Mouse (Mus musculus) lung, postnatal 0 days (tissue): ENCODE measurements around the gene Ankrd1. TPM values are rescaled to one million over a fixed set of nuclear protein-coding genes. Genes with fewer than 3 reads are reported as not detected.
A peak's percentile ranks its signal among the peaks of the same experiment; 100 is the strongest.

Experiments
- ATAC-seq: fragments of 200-750 bp; cut with Nextera tagmentation; 2 replicates; pipeline ENCODE4 v1.8.0; 2017; ENCODE audit warnings: moderate library complexity
- DNase-seq: peaks from one replicate; pipeline ENCODE4 v3.0.0-alpha.2; 2016; ENCODE audit warnings: low spot score
- H3K27ac ChIP-seq: fragments of 300-500 bp; sonication (generic); 2 replicates; pipeline ENCODE4 v1.5.1; 2014; ENCODE audit warnings: antibody characterized with exemption, mild to moderate bottlenecking, low read length, mixed read lengths
- H3K27me3 ChIP-seq: fragments of 300-500 bp; sonication (generic); replicated peaks from 2 replicates; pipeline ENCODE4 v1.6.1; 2014; ENCODE audit warnings: low read length, mixed read lengths; ENCODE audit not compliant: insufficient read depth
- H3K36me3 ChIP-seq: fragments of 300-500 bp; sonication (generic); 2 replicates; pipeline ENCODE4 v1.6.1; 2014; ENCODE audit warnings: low read length, mixed read lengths; ENCODE audit not compliant: insufficient read depth
- H3K4me1 ChIP-seq: fragments of 300-500 bp; sonication (generic); 2 replicates; pipeline ENCODE4 v1.6.1; 2014; ENCODE audit warnings: antibody characterized with exemption, low read depth, low read length, mixed read lengths; ENCODE audit not compliant: insufficient read depth
- H3K4me2 ChIP-seq: fragments of 300-500 bp; sonication (generic); replicated peaks from 2 replicates; pipeline ENCODE4 v1.6.1; 2014; ENCODE audit warnings: low read depth, mild to moderate bottlenecking, low read length, moderate library complexity, mixed read lengths
- H3K4me3 ChIP-seq: fragments of 300-500 bp; sonication (generic); 2 replicates; pipeline ENCODE4 v1.5.1; 2014; ENCODE audit warnings: low read depth, low read length
- H3K9ac ChIP-seq: fragments of 300-500 bp; sonication (generic); replicated peaks from 2 replicates; pipeline ENCODE4 v1.6.1; 2014; ENCODE audit warnings: low read depth, mild to moderate bottlenecking
- H3K9me3 ChIP-seq: fragments of 300-500 bp; sonication (generic); 2 replicates; pipeline ENCODE4 v1.6.1; 2016; ENCODE audit warnings: low read length, mixed read lengths
- CTCF ChIP-seq: IDR thresholded peaks from 2 replicates; pipeline ENCODE4 v1.5.1; 2016; ENCODE audit warnings: antibody characterized with exemption, mild to moderate bottlenecking
- EP300 ChIP-seq: IDR thresholded peaks from 2 replicates; pipeline ENCODE4 v1.6.1; 2016; ENCODE audit warnings: antibody characterized with exemption, mild to moderate bottlenecking, control low read depth
- WGBS: fragments of 180-500 bp; shearing (Covaris S2); extraction: QIAGEN DNeasy Blood & Tissue Kit; methylation state at CpG from one replicate; pipeline ENCODE4 v1.1.7; 2014; 5-methylcytosine and 5-hydroxymethylcytosine counted together
- polyA plus RNA-seq: library from polyadenylated mRNA; unstranded; fragments of >200 nt; fragmentation: Nextera tagmentation; extraction: Ambion mirVana; gene quantifications from 2 replicates; pipeline ENCODE4 v1.2.1, GENCODE M21; 2015

Ankrd1 gene
- polyA plus RNA-seq, 1 experiment from 2014 or later = 7.4 TPM

DNA sequence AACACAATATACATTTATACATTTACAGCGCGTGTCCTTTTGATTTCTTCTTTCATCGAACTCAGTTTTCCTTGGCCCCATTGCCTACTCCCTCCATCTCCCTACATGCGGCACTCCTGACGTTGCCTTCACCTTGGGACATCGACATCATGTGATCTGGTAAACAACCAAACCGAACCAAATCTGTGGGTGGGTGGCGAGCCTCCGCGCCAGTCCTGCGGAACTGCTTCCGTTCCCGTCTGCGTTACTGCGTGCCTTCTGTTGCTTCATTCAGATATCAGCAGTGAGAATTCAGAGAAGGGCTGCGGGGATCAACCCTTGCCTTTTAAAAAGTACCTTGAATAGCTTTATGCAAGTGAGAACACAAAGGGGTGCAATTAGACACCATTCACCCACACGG lies 7.9 kb downstream of the Ankrd1 start:
- H3K4me2 ChIP-seq = no peak overlapping the region
- no peaks in the 10 kb centered on the region for H3K27me3 ChIP-seq
- no peak overlapping the region for H3K27ac ChIP-seq
- no peak for DNase-seq
- TF ChIP-seq CTCF (no peak), EP300 (no peak)
- H3K4me1 ChIP-seq = no peaks in the 10 kb centered on the region
- H3K4me3 ChIP-seq = no peak overlapping the region
- H3K36me3 ChIP-seq = no peaks in the 10 kb centered on the region
- no peak for ATAC-seq
- H3K9me3 ChIP-seq = no peaks in the 10 kb centered on the region
- no peak overlapping the region for H3K9ac ChIP-seq
- 64% methylated on average over 17 of the region's 17 CpGs for WGBS

DNA sequence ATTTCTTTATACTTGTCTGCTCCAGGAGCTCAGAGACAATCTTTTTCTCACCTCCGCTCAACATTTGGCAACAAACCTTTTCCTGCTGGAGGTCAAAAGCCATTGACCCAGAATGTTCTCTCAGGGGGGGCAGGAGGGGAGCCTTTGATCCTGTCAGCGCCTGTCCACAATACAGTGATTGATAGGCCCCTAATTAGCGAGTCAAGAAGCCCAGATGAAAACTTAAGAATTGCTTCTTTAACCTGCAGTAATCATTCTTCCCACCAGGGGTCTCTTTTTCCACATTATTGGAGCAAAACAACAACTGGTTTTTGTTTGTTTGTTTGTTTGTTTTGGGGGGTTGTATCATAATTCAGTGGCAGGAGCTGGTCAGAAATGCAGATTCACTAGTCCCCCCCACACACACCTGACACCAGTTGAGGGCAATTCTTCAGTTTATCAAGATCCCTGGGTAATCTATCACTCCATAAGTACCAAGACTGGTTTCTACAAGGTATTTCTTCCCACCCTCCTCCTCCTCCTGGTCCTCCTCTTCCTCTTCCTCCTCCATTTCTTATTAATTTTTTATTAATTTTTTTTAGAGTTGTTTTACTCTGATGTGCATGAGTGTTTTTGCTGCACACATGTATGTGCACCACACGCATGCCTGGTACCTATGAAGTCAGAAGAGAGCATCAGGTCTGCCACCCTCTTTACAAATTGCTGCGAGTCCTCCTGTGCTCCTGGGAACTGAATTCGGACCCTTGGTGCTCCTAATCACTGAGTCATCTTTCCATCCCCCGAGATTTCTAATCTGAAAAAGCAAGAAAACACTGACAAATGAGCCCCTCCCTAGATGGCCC lies 8.6 kb downstream of the Ankrd1 start:
- Histone ChIP-seq H3K4me3 (no peak overlapping the region), H3K4me1 (no peaks in the 10 kb centered on the region), H3K9me3 (no peaks in the 10 kb centered on the region), H3K36me3 (no peaks in the 10 kb centered on the region), H3K27me3 (no peaks in the 10 kb centered on the region), H3K27ac (no peak overlapping the region), H3K9ac (no peak overlapping the region), H3K4me2 (no peak overlapping the region)
- no peak for ATAC-seq
- TF ChIP-seq EP300 (no peak), CTCF (peak; percentile 71)
- peak; percentile 32 for DNase-seq
- 34% methylated on average over 7 of the region's 7 CpGs for WGBS

DNA sequence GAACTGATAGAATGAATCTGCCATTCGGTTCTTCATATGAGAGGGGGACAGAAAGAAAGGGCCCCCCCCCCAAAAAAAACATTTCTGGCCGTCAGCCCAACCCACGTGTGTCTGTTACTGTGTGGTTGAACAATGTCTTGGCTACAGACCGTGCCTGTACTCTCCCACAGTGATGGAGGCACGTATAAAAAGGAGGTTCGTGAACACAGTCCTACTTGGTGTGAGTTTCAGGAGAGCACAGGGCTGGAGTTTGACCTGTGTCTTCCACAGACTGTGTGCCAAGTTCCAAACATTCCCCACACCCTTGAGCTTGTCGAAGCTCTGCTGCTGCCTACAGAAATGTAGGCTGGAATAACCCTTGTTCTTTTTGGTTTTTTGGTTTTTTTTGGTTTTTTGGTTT lies 9.4 kb downstream of the Ankrd1 start:
- Histone ChIP-seq H3K4me2 (no peak overlapping the region), H3K36me3 (no peaks in the 10 kb centered on the region), H3K27ac (no peak overlapping the region), H3K4me3 (no peak overlapping the region), H3K4me1 (no peaks in the 10 kb centered on the region), H3K27me3 (no peaks in the 10 kb centered on the region), H3K9ac (no peak overlapping the region), H3K9me3 (no peaks in the 10 kb centered on the region)
- TF ChIP-seq CTCF (no peak), EP300 (no peak)
- DNase-seq (no peak), ATAC-seq (no peak)
- WGBS = 31% methylated on average over 7 of the region's 7 CpGs

DNA sequence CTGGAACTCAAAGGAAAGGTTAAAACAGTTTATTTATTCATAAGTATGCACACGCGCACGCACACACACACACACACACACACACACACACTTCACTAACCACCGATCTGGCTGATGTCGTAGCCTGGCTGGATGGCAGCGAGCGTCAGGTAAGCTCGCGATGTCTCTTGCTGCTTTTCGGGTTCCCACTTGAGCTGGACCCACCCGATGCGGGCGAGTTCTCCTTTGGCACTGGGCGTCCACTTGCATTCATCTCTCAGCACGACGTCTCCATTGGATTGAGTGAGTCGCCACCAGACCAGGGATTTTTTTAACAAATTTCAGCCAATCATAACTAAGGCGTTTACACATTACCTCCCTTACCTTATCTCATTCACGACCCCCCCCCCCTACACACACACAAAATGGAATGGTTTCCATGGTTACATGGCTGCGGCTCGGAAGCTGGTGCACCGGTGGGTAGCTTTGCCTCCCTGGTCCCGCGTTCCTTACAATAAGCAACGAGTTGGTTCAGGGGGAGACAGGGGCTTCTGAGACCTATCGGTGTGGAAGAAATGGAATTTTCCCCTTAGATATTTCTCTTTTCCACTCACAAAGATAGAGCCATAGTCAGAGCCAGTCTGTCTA lies 10.5 kb downstream of the Ankrd1 start:
- Histone ChIP-seq H3K27me3 (no peaks in the 10 kb centered on the region), H3K4me2 (peak overlapping the region; percentile 22; the same call in 1 of the 2 replicates), H3K4me3 (no peak overlapping the region), H3K36me3 (no peaks in the 10 kb centered on the region), H3K9me3 (no peaks in the 10 kb centered on the region), H3K9ac (no peak overlapping the region), H3K4me1 (no peaks in the 10 kb centered on the region), H3K27ac (no peak overlapping the region)
- 59% methylated on average over 26 of the region's 26 CpGs for WGBS
- peak; percentile 5 for DNase-seq
- TF ChIP-seq EP300 (no peak), CTCF (no peak)
- no peak for ATAC-seq

DNA sequence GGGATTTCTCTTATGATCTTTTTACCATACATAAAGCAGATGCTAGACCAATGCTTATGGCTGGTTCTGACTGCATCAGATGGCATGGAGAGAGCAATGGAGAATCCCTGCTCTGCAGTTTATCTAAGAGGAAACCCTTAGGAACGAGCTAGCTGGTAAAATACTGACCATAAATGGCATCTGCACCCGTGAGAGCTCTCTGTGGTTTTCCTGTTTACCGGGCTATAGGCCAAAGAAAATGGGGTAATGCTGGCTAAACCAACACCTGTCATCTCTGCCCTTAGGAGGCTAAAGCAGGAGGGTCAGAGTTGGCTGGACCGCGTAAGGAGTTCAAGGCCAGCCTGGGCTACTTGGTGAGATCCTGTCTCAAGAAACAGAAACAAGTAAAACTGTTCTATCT lies 16.0 kb downstream of the Ankrd1 start:
- Histone ChIP-seq H3K27me3 (no peaks in the 10 kb centered on the region), H3K36me3 (peaks cover 14% of the 10 kb centered on the region; the same call in 1 of the 2 replicates), H3K4me2 (no peak overlapping the region), H3K9ac (no peak overlapping the region), H3K9me3 (no peaks in the 10 kb centered on the region), H3K27ac (no peak overlapping the region), H3K4me3 (no peak overlapping the region), H3K4me1 (no peaks in the 10 kb centered on the region)
- ATAC-seq (no peak), DNase-seq (no peak)
- 77% methylated on average over 5 of the region's 5 CpGs for WGBS
- TF ChIP-seq CTCF = no peak
- TF ChIP-seq EP300 = no peak

DNA sequence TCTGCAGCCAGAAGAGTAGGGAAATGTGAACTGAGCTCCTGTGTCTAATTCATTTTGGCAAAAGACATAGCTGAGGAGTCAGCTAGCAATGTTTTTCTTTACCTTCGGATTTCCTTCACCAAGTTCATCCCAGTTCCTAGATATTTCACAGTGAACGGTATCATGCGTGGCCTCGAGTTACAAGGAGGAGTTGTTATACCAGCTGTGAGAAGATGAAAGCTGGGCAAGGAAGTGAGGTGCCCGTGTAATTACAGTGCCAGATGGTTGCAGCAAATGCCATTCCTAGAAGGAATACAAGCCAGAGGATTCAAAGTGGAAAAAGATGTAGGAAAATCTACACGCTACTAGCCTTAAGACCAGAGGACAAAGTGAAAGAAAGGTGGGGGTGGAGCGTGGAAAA lies 21.0 kb downstream of the Ankrd1 start:
- no peak overlapping the region for H3K27ac ChIP-seq
- TF ChIP-seq CTCF = no peak
- no peak for TF ChIP-seq EP300
- no peaks in the 10 kb centered on the region for H3K9me3 ChIP-seq
- 93% methylated on average over 7 of the region's 7 CpGs for WGBS
- DNase-seq = no peak
- H3K4me2 ChIP-seq = no peak overlapping the region
- no peak overlapping the region for H3K9ac ChIP-seq
- peaks cover 14% of the 10 kb centered on the region; the same call in 1 of the 2 replicates for H3K36me3 ChIP-seq
- H3K4me3 ChIP-seq = no peak overlapping the region
- ATAC-seq = no peak
- H3K27me3 ChIP-seq = no peaks in the 10 kb centered on the region
- H3K4me1 ChIP-seq = no peaks in the 10 kb centered on the region
